Mouse (Mus musculus) lung, postnatal 10 days (tissue): ENCODE data around the gene Cd47.

Experiments
- DNase-seq: peaks from one replicate; pipeline ENCODE4 v3.0.0; 2021

Cd47 gene

DNA sequence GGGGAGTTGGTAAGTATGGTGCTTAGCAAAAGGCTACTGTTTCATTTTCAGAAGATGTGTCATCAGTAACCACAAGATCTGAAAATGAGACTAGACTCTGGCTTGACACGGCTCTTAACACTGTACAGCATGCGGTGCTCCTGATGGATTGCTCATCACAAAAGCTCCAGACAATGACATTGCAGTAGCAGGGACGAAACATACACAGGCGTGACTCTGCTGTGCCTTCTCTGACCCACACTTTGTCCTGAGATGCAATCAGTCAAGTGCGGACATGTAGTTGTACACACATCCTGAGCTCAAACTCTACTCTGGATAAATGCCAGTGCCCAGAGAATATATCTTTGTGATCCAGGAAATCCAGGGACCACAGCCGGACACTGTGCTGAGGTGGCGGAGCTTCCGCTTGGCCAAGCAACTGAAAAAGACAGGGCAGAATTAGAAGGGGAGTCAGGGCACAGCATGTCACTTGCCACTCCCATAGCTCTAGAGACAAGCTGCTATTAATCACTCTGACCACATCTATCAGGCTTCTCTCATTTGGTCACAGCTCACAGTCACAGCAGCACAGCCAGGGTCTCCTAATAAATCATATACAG, 151.7 kb downstream of the Cd47 start:
- peak; percentile 75 for DNase-seq

DNA sequence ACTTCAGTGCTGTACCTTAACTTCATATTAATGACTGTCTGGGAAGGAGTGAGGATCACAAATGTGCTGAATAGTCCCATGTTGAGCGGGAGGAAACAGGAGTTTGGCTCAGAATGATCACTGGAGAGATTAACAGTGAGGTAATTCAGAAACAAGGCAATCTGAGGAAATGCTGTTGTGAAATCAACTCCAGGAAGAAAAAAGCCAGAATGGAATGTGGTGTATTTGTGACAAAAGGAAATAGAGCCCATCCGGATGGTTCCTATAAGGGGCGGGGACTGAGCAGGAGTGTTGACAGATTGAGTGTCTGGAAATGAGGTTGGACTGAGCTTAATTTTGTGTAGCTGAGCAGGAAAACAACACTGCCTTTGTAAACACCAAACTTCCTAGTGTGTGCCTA, 153.5 kb downstream of the Cd47 start:
- peak; percentile 78 for DNase-seq

DNA sequence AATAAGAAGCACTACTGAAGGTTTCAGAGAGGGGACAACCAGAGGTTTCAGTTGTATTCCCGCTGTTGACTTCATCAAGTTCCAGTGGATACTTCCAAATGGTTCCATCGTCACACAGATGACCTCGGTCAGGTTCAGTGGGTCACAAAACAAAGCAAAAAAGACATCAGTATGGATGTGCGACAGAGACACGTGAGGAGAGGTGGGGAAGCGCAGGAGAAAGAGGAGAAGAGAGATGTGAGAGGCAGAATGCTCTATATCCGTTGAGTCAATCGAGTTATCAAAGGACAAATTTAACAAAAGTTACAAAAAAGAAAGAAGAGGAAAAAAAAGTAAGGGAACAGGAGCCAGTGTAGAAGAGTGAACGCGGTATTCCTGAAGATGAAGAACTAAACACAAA, 154.6 kb downstream of the Cd47 start:
- DNase-seq, result no peak

DNA sequence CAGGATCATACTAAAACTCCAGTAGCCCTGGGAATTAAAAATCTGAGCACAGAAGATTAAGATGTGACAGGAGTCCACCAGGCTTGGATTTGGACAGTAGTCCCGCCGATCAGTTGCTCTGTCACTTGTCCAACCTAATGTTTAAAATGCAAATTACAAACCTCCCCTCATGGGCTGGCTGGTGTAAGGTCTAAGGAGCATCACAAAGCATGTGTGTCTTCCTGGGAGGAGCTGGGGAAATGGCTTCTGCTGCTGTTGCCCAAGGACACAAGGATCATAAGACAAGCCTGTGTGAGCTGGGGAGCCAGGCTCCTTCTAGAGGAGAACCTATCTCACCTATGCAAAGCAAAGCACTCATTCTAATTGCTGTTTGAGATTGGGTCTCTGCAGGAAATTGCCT, 155.0 kb downstream of the Cd47 start:
- DNase-seq, result no peak

DNA sequence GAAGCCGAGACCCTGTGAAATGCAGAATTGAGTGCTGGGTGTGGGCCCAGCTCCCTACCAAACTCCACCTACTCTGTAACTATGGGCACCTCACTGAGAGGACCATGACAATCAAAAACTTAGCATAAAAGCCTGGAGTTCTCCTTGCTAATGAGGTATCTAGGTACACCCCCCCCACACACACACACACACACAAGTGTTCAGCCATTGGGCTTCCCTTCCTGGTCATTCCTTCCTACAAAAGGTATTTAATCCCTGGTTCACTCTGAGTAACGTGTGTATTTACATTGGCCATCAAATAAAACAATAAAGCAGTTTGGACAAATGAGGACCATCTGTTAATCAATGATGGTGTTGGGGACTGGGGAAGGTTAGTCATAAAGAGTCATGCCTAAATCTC, 155.6 kb downstream of the Cd47 start:
- DNase-seq, result no peak

DNA sequence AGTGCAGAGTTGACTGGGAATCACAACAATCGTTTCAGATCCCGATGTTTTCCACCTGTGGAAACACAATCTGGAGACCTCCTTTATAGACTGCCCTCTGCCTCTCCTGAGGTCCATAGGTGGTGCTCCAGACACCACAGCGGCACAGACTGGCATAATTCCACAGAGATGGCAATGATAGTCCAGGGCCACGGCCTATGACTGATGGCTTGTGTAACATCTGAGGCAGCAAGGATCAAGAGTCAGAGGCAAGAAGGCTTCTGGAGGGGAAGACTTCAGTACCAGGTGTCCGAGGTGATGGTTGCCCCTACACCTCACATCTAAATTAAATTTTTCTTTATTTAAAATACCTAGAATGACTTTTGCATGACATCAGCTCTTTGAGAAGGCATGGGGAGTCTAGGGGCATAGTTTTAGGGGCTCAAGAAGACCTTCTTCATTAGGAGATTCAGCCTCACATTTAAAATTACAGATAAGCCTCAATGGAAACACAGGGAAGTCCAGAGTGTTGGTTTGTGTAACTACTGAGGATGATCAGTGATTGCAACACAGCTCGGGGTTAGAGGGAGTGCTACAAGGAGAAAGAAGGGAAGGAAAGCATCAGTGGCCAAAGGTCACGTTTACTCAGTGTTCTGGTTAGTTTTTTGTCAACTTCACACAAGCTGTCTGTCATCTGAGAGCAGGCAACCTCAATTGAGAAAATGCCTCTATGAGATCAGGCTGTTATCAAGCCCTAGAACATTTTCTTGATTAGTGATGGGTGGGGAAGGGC, 156.4 kb downstream of the Cd47 start:
- no peak for DNase-seq

DNA sequence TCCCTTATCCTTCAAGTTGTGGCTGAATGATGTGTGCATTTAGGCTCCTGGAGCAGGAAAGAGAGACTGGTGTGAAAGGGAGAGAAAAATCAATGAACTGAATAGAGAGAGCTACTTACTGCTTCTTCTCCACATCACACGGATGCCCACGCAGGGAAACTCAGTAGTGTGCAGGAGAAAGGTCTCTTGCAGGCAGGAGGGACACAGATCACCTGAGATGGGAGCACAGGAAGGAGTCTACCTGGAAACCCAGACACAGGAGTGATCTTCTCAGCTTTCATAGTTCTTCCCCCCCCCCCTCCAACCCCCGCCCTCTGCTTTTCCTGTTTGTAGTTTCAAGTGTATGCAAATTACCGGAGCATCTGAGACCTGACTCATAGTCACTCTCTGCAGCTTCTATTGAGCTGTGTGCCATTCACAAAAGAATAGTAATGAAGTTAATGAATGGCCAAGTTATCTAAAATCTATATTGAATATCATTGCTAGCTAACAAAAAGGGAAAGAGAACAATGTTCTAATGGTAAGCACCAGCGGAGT, 158.6 kb downstream of the Cd47 start:
- DNase-seq, result no peak

DNA sequence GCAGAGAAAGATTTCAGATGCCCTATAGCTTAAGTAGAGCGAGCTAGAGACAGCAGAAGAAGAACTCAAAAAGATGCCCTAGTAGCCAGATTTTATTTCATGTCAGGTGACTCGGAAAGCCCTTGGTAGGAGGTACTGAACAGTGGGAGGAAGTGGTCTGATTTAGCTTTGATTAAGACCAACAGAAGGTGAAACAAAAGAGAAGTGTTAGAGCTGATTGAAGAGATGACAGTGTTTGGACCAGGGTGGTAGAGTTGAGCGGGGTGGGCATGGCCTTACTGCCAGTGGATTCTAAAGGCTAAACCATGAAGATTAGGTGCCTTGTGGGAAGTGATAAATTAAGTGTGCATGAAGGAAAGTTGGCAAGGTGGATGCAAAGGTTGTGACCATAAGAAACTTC, 162.0 kb downstream of the Cd47 start:
- DNase-seq, result no peak

DNA sequence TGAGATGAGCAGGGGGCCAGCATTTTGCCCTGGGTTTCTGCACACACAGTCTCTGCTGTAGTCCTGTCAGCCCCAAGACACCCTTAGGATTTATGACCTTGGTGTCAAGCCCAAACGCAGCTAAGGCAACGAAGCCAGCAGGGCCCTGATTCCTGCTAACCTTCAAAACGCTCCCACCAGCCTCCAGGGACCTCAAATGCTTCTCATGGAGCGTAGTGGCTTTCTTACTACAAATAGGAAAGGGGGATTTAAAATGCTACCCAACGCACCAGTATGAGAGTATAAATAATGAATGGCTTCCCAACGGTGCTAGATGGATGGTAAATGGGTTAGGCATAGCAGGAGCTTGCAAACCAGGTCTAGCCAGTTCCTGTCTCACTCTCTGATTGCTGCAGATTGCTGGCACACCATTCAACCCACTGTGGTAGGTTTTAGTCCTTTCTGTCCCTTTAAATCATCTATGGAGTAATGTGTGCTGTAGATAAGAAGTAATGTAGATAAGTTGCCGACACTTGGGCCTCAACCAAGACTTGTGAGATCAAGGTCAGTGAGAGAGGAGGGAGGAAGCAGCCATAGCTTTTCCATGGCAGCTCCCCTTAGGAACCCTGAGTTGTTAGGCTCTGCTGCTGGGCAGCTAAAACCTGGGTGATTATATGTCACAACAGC, 164.1 kb downstream of the Cd47 start:
- no peak for DNase-seq
